In the genomic region with DNA sequence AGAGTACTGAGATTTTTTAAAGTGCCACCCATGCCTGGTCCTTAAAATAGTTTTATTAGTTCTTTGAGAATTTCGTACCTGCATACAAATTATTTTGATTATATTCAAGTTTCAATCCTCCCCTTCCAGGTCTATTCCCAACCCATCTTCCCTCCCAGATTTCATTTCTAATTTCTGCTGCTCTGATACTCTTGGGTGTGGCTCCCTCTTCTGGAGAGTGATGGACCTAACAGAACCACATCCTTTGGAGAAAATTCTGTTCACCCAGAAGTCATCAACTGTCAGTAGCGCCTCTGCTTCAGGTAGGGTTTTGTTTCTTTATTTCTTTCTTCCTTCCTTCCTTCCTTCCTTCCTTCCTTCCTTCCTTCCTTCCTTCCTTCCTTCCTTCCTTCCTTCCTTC, we compare ENCODE assay signal across 9 mouse cellular contexts. TPM values are rescaled to one million over a fixed set of nuclear protein-coding genes. Genes with fewer than 3 reads are reported as not detected.
DNase-seq lines count a peak whose midpoint lies in the region; ATAC-seq and TF ChIP-seq lines count a peak whose summit lies in the region.
"Had no signal": no experiment of that assay in that cellular context is flagged by ENCODE, and none has a peak within 500 bp of the region (broad histone marks: within the 10 kb centered on the region; RNA-seq: fewer than 3 reads in every experiment).

No protein-coding gene starts in this region.

- no peak for TF ChIP-seq POLR2A in cortical plate, adult 2 months (IDR thresholded peaks at IDR 0.05; ENCODE audit: extremely low read depth, insufficient read depth, low read length)

- H3K27me3 ChIP-seq in hindbrain, embryonic 11.5 days (ENCODE audit: control insufficient read depth, insufficient read depth, low read length) = no peaks in the 10 kb centered on the region; the same call in 1 of the 2 replicates
- H3K27me3 ChIP-seq in hindbrain, embryonic 12.5 days = no peaks in the 10 kb centered on the region; the same call in none of the 2 replicates
- no peaks in the 10 kb centered on the region for H3K27me3 ChIP-seq in splenic B cell, adult 2 months (ENCODE audit: control insufficient read depth, insufficient read depth, low read length, poor library complexity, severe bottlenecking)

- H3K9ac ChIP-seq in hindbrain, embryonic 11.5 days (ENCODE audit: low read depth, low read length) = no peak overlapping the region
- H3K9ac ChIP-seq in hindbrain, embryonic 12.5 days = no peak overlapping the region

- 30% methylated on average over 2 of the region's 2 CpGs for WGBS in hindbrain, embryonic 11.5 days
- 25% methylated on average over 2 of the region's 2 CpGs for WGBS in hindbrain, embryonic 12.5 days

- peak; percentile 79 for TF ChIP-seq CTCF in cortical plate, adult 2 months (IDR thresholded peaks at IDR 0.05; ENCODE audit: extremely low read depth, insufficient read depth, low read length)

- no peak overlapping the region for H3K4me3 ChIP-seq in hindbrain, embryonic 11.5 days (ENCODE audit: low read depth, low read length)
- no peak overlapping the region for H3K4me3 ChIP-seq in hindbrain, embryonic 12.5 days
- H3K4me3 ChIP-seq in cortical plate, adult 2 months (ENCODE audit: insufficient read depth, low read length) = no peak overlapping the region

- no peak for ATAC-seq in hindbrain, embryonic 11.5 days (ENCODE audit: low FRiP score)
- ATAC-seq in hindbrain, embryonic 12.5 days (ENCODE audit: low FRiP score) = no peak

- H3K27ac ChIP-seq in hindbrain, embryonic 11.5 days (ENCODE audit: low read depth, low read length) = no peak overlapping the region
- H3K27ac ChIP-seq in hindbrain, embryonic 12.5 days = no peak overlapping the region
- H3K27ac ChIP-seq in cortical plate, adult 2 months (ENCODE audit: insufficient read depth, low read length) = no peak overlapping the region

- no peaks in the 10 kb centered on the region for H3K9me3 ChIP-seq in hindbrain, embryonic 11.5 days (ENCODE audit: control insufficient read depth, low read length)
- H3K9me3 ChIP-seq in hindbrain, embryonic 12.5 days (replicated peaks) = no peaks in the 10 kb centered on the region

- H3K4me2 ChIP-seq in hindbrain, embryonic 11.5 days (replicated peaks; ENCODE audit: low read depth, low read length) = no peak overlapping the region
- H3K4me2 ChIP-seq in hindbrain, embryonic 12.5 days (replicated peaks) = no peak overlapping the region

- H3K36me3 ChIP-seq in hindbrain, embryonic 11.5 days (ENCODE audit: control insufficient read depth, insufficient read depth, low read length) = no peaks in the 10 kb centered on the region
- H3K36me3 ChIP-seq in hindbrain, embryonic 12.5 days = no peaks in the 10 kb centered on the region
- no peaks in the 10 kb centered on the region for H3K36me3 ChIP-seq in splenic B cell, adult 2 months (ENCODE audit: control insufficient read depth, insufficient read depth, low read length, poor library complexity, severe bottlenecking)

- DNase-seq in hindbrain, embryonic 11.5 days (ENCODE audit: low spot score) = peak; percentile 66
- peak; percentile 56 for DNase-seq in urinary bladder, postnatal 14 days (ENCODE audit: low spot score)
- no peak for DNase-seq in urinary bladder, adult 18-20 months (ENCODE audit: low spot score in 2 of 2)
- DNase-seq in kidney, postnatal 4 days = peak; percentile 58 to 67
- peak; percentile 46 for DNase-seq in splenic B cell, adult 2 months (ENCODE audit: low read depth, low spot score)
- DNase-seq in spleen, adult 18-20 months = no peak

- H3K4me1 ChIP-seq in hindbrain, embryonic 11.5 days (replicated peaks; ENCODE audit: control insufficient read depth, insufficient read depth, low read length) = no peaks in the 10 kb centered on the region
- H3K4me1 ChIP-seq in hindbrain, embryonic 12.5 days = no peaks in the 10 kb centered on the region
- no peaks in the 10 kb centered on the region for H3K4me1 ChIP-seq in cortical plate, adult 2 months (ENCODE audit: control insufficient read depth, insufficient read depth, low read length)

RNA-seq across cellular contexts. Expression of a gene that starts 8.1 kb away (rescaled TPM):
- 0.07 TPM in 1 of 2 replicates, not detected in the other for polyA plus RNA-seq in hindbrain, embryonic 11.5 days (2014; fragmentation: Nextera tagmentation; extraction: Ambion mirVana)
- 0.04 and 0.13 TPM in 2 replicates for polyA plus RNA-seq in hindbrain, embryonic 12.5 days (2016; fragmentation: Nextera tagmentation; extraction: Ambion mirVana)
- polyA plus RNA-seq in cortical plate, adult 2 months (2012; rRNA removed) = 1.6 TPM in 2 replicates
- polyA plus RNA-seq: small intestine, adult 2 months had no signal

RNA-seq across cellular contexts. Expression of a gene that starts 47.3 kb away (rescaled TPM):
- polyA plus RNA-seq in hindbrain, embryonic 11.5 days (2014; fragmentation: Nextera tagmentation; extraction: Ambion mirVana) = 0.04 TPM in 1 of 2 replicates, not detected in the other
- 0.06 and 0.07 TPM in 2 replicates for polyA plus RNA-seq in hindbrain, embryonic 12.5 days (2016; fragmentation: Nextera tagmentation; extraction: Ambion mirVana)
- polyA plus RNA-seq in cortical plate, adult 2 months (2012; rRNA removed) = 2.2 and 2.7 TPM in 2 replicates
- polyA plus RNA-seq: small intestine, adult 2 months had no signal

Comparison
In these comparisons a context has a peak if more than half of its experiments do, and no peak if none do; other contexts are left out.
1. DNase-seq: peak in hindbrain, embryonic 11.5 days (single experiment), urinary bladder, postnatal 14 days (single experiment), kidney, postnatal 4 days (2 of 2) and splenic B cell, adult 2 months (single experiment); none in urinary bladder, adult 18-20 months (0 of 2) and spleen, adult 18-20 months (0 of 2).